Mouse (Mus musculus) bone marrow macrophage, adult 2 months (primary cell): ENCODE data around the gene Tspan3. TPM values are rescaled to one million over a fixed set of nuclear protein-coding genes. Genes with fewer than 3 reads are reported as not detected.

Source experiments
- H3K27ac ChIP-seq: 2 replicates; pipeline ENCODE4 v1.5.1; 2012; ENCODE audit warnings: low read depth, low read length; ENCODE audit not compliant: insufficient read depth
- H3K4me1 ChIP-seq: 2 replicates; pipeline ENCODE4 v1.6.1; 2012; ENCODE audit warnings: low read length; ENCODE audit not compliant: control insufficient read depth, insufficient read depth
- H3K4me3 ChIP-seq: 2 replicates; pipeline ENCODE4 v1.5.1; 2012; ENCODE audit warnings: mild to moderate bottlenecking, low read length, moderate library complexity; ENCODE audit not compliant: insufficient read depth
- CTCF ChIP-seq: IDR thresholded peaks from 2 replicates; pipeline ENCODE4 v1.5.1; 2012; ENCODE audit warnings: low read depth, mild to moderate bottlenecking, low read length, moderate library complexity
- POLR2A ChIP-seq: IDR thresholded peaks from 2 replicates; pipeline ENCODE4 v1.6.1; 2012; ENCODE audit warnings: mild to moderate bottlenecking, low read depth, low read length, borderline replicate concordance
- polyA plus RNA-seq: library from polyadenylated mRNA; stranded (reverse); fragments of >200 nt; gene quantifications from 2 replicates; pipeline ENCODE4 v1.2.4, GENCODE M21; 2012; ENCODE audit not compliant: missing spikeins, insufficient read depth, insufficient read length

The Tspan3 gene
- 57.9 and 64.3 TPM in 2 replicates for polyA plus RNA-seq

DNA sequence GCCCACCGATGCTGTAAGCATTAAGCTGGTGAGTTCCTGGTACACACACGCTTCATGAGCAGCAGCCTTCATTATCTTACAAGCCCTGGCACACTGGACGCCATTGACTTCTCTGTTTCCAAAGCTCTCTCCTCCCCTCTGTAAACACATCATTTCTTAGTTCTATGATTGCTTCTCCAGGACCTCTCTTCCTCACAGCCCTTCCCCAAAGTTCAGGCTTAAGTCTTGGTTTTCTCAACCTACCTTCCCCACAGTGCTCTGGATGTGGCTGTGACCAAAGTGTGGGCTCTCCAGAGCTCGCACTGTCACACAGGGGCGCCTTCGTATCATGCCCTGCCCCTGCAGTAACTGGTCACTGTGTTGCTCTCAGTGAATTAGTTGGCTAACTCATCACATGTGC, at the start of gene Tspan3:
TSS of gene Tspan3 (minus strand) at position 101 of the 400 bp plus-strand sequence.
- H3K27ac ChIP-seq: no peak within 1 kb of the TSS
- no peak within 1 kb of the TSS for H3K4me3 ChIP-seq
- TF ChIP-seq POLR2A (no peak), CTCF (no peak)

DNA sequence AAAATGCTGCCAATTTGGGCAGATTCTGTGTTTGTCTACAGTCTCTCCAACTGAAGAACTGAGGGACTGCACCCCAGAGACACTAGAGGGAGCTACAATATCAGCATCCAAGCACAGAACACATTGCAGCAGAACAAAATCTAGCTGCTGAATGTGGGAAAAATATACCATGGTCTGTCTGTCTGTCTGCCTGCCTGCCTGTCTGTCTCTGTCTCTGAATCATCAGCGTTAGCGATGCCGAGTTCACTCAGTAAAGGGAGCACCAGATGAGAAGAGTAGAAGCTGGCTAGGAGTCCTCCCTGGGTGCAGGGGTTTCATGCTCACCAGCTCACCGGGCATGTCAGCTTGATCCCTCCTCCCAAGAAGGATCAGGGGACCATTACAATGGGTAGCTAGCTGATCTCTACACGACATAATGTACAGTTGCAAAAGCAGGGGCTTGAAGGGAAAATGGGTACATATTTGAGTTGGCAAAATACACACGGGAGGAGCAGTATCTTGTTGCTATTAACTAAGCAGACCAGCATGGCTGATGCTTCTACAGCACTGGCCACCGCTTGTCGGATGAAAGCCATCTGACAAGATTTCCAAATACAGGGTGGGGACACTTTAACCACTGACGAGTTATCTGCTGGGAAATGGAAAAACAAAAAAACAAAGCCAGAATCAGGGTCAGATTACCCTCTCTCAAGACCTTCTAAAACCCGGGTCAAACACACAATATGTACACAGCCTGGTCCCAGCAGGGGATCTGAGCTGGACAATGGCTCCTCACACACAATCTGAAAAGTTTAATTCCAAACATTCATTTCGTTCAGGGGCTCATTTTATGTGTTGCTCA, 48.4 kb upstream of the Tspan3 start:
- Histone ChIP-seq H3K4me1 (peaks cover 24% of the 10 kb centered on the region), H3K27ac (no peak overlapping the region)
- TF ChIP-seq CTCF (no peak), POLR2A (no peak)

More for the DNA sequence above, at the start of gene Tspan3:
- peaks cover 29% of the 10 kb centered on the region for H3K4me1 ChIP-seq

DNA sequence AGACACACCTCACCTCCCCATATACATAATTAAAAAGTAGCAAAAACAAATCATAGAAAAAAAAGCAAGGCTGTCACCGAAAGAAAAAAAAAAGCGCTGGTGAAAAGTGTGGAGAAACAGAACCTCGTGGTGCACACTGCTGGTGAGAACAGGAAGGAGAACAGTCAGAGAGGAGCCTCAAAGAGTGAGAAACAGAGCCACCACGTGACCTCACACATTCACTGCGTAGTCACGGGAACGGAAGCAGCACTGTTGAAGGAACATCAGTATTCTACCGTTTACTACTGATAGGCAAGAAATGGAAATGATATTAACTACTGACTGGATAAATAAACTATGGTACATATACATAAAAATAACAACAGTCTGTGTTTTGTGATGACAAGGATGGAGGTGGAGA, 43.5 kb upstream of the Tspan3 start:
- TF ChIP-seq CTCF: no peak
- TF ChIP-seq POLR2A: no peak
- Histone ChIP-seq H3K4me3 (no peak overlapping the region), H3K27ac (peak overlapping the region; percentile 54)

More for the DNA sequence above, 48.4 kb upstream of the Tspan3 start:
- H3K4me3 ChIP-seq: no peak overlapping the region

GRCm38 (mm10) chr9:56207516-56207915, 42.2 kb upstream of the Tspan3 start:
- Histone ChIP-seq H3K27ac (peak overlapping the region; percentile 91), H3K4me1 (peaks cover 36% of the 10 kb centered on the region), H3K4me3 (peak overlapping the region; percentile 20)
- TF ChIP-seq POLR2A (no peak), CTCF (no peak)

More for the DNA sequence above, 43.5 kb upstream of the Tspan3 start:
- H3K4me1 ChIP-seq: peaks cover 40% of the 10 kb centered on the region

GRCm38 (mm10) chr9:56207083-56207482, 41.8 kb upstream of the Tspan3 start:
- Histone ChIP-seq H3K4me3 (peak overlapping the region; percentile 20), H3K27ac (peak overlapping the region; percentile 91), H3K4me1 (peaks cover 36% of the 10 kb centered on the region)
- 0 out of 2 replicates have a peak, but pooled peaks have one; percentile 31 for TF ChIP-seq POLR2A
- no peak for TF ChIP-seq CTCF

DNA sequence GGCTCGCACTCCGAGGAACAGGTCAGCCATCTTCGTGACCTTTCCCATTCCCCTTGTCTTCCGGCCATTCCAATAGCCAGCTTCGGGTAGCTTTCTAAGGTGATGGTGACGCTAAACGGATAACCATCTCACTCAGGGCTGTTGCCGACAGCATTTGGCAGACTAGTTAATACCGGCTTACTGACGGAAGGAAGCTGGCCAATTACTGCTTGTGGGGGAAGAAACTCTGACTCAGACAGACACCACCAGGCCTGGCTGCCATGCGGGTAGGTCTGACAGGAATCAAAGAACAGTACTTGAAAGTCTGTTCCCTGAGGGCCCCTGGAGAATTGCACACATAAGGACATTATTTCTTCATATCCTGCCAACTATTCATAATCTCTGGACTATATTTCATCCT, 40.1 kb upstream of the Tspan3 start:
- no peak overlapping the region for H3K27ac ChIP-seq
- peaks cover 49% of the 10 kb centered on the region for H3K4me1 ChIP-seq
- H3K4me3 ChIP-seq: no peak overlapping the region
- TF ChIP-seq CTCF (no peak), POLR2A (no peak)

DNA sequence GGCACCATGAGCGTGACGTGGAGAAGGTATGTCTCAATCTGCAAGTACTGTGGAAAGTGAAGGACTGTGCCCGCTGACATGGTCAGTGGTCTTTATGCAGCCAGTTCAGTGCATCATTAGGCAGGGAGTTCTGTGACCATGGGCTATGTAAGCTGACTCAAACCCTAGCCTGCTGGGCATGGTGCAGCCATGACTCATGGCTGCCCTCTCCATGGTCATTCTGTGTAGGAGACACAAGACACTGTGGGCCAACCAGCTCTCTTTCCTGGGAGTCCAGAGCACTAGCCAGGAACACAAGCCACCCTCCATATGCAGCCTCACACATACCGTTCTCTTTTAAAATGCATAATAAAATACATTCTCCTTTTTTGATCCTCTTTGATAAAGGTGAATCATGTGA, 39.0 kb upstream of the Tspan3 start:
- no peak for TF ChIP-seq CTCF
- TF ChIP-seq POLR2A: no peak
- Histone ChIP-seq H3K27ac (no peak overlapping the region), H3K4me1 (peaks cover 52% of the 10 kb centered on the region), H3K4me3 (no peak overlapping the region)

GRCm38 (mm10) chr9:56200645-56201314, 35.5 kb upstream of the Tspan3 start:
- H3K27ac ChIP-seq: no peak overlapping the region
- no peak for TF ChIP-seq POLR2A
- TF ChIP-seq CTCF: peak; percentile 93
- H3K4me1 ChIP-seq: peaks cover 23% of the 10 kb centered on the region
- no peak overlapping the region for H3K4me3 ChIP-seq

DNA sequence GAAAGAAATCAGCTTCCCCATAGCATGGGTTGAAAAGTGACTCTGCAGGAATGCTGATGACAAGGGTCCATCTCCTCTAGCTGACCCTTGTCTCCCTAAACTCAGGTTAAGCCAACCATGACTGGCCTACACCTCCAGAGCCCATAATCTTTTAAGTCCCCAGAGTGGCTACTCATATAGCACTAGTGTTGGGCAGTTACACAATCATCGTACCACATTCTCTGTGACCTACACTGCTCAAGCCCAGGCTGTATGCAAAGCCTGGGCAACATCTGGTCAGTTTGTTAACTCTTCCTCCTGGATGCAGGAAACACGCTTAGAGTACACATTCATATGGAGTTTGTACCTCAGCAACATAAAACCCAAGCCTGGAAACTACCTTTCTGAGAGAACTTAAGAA, 34.9 kb upstream of the Tspan3 start:
- no peak overlapping the region for H3K27ac ChIP-seq
- no peak overlapping the region for H3K4me3 ChIP-seq
- peaks cover 18% of the 10 kb centered on the region for H3K4me1 ChIP-seq
- TF ChIP-seq POLR2A: no peak
- TF ChIP-seq CTCF: no peak

GRCm38 (mm10) chr9:56196921-56197320, 31.6 kb upstream of the Tspan3 start:
- no peak overlapping the region for H3K27ac ChIP-seq

More at GRCm38 (mm10) chr9:56196921-56197320, 31.6 kb upstream of the Tspan3 start:
- TF ChIP-seq POLR2A: no peak
- TF ChIP-seq CTCF: no peak
- H3K4me1 ChIP-seq: peaks cover 16% of the 10 kb centered on the region
- no peak overlapping the region for H3K4me3 ChIP-seq
